Mouse (Mus musculus) right cerebral cortex, postnatal 25 days (tissue): ENCODE data around the gene Jaml.

ENCODE experiments used
- DNase-seq: peaks from one replicate; pipeline ENCODE4 v3.0.0; 2022

Jaml gene

GRCm38 (mm10) chr9:45122209-45122761, 43.3 kb downstream of the Jaml start:
- DNase-seq = peak; percentile 68

DNA sequence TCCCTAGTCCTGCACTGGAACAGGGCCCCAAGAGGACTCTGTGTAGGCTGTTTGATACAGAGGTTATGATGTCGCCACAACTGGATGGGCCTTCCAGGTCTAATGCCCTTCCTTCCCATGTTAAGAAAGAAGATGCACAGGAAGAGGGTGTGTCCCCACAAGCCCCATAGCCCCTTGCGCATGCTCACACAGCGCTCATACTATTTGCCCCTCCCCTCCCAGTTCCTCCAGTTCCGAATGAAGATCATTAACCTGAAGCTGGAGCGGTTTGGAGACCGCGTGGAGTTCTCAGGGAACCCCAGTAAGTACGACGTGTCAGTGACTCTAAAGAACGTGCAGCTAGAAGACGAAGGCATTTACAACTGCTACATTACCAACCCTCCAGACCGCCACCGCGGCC, 46.2 kb downstream of the Jaml start:
- DNase-seq = no peak

GRCm38 (mm10) chr9:45126941-45127340, 48.0 kb downstream of the Jaml start:
- DNase-seq = no peak

- no peak for DNase-seq
These were observed 51.1 kb downstream of the Jaml start for GRCm38 (mm10) chr9:45130119-45130518.

DNA sequence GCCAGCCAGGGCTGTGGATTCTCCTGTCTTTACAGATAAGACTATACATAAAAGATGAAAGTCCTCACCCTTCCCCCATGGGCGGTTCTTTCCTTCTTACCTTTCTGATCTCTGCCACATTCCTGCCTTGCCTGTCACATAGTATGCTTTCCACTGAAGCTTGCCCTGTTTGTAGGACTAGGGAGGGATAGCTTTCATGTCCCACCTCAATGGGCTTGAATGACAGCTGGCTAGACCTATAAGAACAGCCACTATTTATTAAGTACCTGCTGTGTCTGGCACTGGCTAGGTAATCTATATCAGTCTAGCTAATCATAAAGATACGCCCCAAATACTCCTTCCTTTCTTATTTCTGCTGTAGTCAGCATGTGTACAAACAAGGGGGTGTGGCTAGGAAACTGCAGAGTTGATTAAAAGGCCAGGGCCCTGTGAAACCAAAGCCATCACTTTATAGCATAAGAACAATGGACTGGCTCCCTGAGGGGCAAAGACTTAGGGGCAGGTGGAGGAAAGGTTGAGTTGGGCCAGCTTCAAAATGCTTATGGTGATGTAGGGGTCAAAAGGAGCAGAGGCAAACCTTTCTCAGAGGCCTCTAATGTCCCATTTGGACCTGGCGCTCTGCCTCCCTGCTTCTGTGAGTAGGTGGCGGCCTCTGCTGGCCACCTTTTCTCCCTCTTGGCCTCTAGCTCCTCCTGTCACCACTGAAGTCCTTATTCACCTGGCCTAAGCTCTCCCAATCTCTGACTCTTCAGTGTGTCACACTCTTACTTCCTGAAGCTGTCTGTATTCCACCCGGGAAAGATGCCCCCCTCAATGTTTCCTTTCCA, 54.7 kb downstream of the Jaml start:
- DNase-seq = no peak

GRCm38 (mm10) chr9:45136442-45137169, 57.6 kb downstream of the Jaml start:
- no peak for DNase-seq

- peak; percentile 42 for DNase-seq
These were observed 59.4 kb downstream of the Jaml start, which contains the start of gene Scn4b for GRCm38 (mm10) chr9:45138191-45139032. Scn4b (plus strand) TSS chr9:45138395.

GRCm38 (mm10) chr9:45139082-45139481, 60.1 kb downstream of the Jaml start:
- no peak for DNase-seq

GRCm38 (mm10) chr9:45140945-45141344, 62.0 kb downstream of the Jaml start:
- no peak for DNase-seq

- no peak for DNase-seq
These were observed 63.7 kb downstream of the Jaml start for GRCm38 (mm10) chr9:45142686-45143085.

GRCm38 (mm10) chr9:45145533-45146266, 66.7 kb downstream of the Jaml start:
- peak; percentile 49 for DNase-seq

- peak; percentile 75 for DNase-seq
These were observed 67.2 kb downstream of the Jaml start for GRCm38 (mm10) chr9:45146267-45146597.

DNA sequence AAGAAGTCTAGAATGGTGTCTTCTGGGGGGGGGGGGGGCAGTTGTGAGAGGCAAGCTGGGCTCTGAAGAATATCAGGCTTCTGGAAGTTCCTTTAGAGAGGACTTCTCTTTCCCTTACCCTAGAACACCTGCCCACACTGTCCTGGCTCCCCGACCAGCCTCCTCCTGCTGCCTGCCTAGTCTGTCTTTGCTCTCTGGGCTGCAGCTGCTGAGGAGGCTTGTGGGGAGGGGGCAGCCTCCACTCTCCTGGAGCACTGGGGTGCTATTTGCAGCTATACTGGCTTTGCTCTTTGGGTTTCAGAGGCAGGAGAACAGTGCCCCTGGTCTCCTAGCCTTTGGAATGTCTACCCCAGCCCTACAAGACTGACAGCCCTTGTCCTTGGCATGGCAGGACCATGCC, 72.0 kb downstream of the Jaml start:
- no peak for DNase-seq

- no peak for DNase-seq
These were observed 74.4 kb downstream of the Jaml start for GRCm38 (mm10) chr9:45153361-45153760.
